Mouse (Mus musculus) G1E (cell line): Measurements from ENCODE around the gene Phf3.

Experiments used
- CTCF ChIP-seq: IDR thresholded peaks from 2 replicates; pipeline ENCODE4 v1.5.1; 2012; ENCODE audit warnings: low read depth, low read length, inconsistent platforms, mixed read lengths
- GATA1 ChIP-seq: IDR thresholded peaks from 2 replicates; pipeline ENCODE4 v1.6.1; 2012; ENCODE audit warnings: borderline replicate concordance, low read length, inconsistent platforms, mixed read lengths
- POLR2AphosphoS5 ChIP-seq: IDR thresholded peaks from 2 replicates; pipeline ENCODE4 v1.6.1; 2012; ENCODE audit warnings: low read depth, low read length, inconsistent platforms; ENCODE audit not compliant: insufficient replicate concordance
- TAL1 ChIP-seq: conservative IDR thresholded peaks from 2 replicates; pipeline ENCODE4 v1.6.1; 2012; ENCODE audit warnings: low read depth, low read length, inconsistent platforms, mixed read lengths

GRCm38 (mm10) chr1:30792935-30793334, 80.8 kb downstream of the Phf3 start:
- TF ChIP-seq CTCF (no peak), TAL1 (no peak), GATA1 (no peak), POLR2AphosphoS5 (no peak)
